Mouse (Mus musculus) layer of hippocampus, adult 9-11 months (tissue): ENCODE data around the gene Zfyve28.

Source experiments
- DNase-seq: peaks from one replicate; pipeline ENCODE4 v3.0.0; 2022

Zfyve28 gene

GRCm38 (mm10) chr5:34246443-34246842, 41.8 kb downstream of the Zfyve28 start:
- DNase-seq = no peak

- DNase-seq = no peak
These were observed 45.2 kb downstream of the Zfyve28 start for GRCm38 (mm10) chr5:34243062-34243461.

- DNase-seq = peak; percentile 86
These were observed 45.9 kb downstream of the Zfyve28 start for GRCm38 (mm10) chr5:34242224-34242963.

- DNase-seq = no peak
These were observed 49.8 kb downstream of the Zfyve28 start for GRCm38 (mm10) chr5:34238444-34238843.

GRCm38 (mm10) chr5:34235898-34236420, 52.3 kb downstream of the Zfyve28 start:
- no peak for DNase-seq

- DNase-seq = no peak
These were observed 53.2 kb downstream of the Zfyve28 start for GRCm38 (mm10) chr5:34235056-34235455.

- no peak for DNase-seq
These were observed 55.1 kb downstream of the Zfyve28 start for GRCm38 (mm10) chr5:34233221-34233515.

- DNase-seq = no peak
These were observed 55.6 kb downstream of the Zfyve28 start for GRCm38 (mm10) chr5:34232481-34233220.

GRCm38 (mm10) chr5:34231901-34232300, 56.3 kb downstream of the Zfyve28 start:
- no peak for DNase-seq

GRCm38 (mm10) chr5:34230599-34231485, 57.4 kb downstream of the Zfyve28 start:
- no peak for DNase-seq

- DNase-seq = no peak
These were observed 58.7 kb downstream of the Zfyve28 start for GRCm38 (mm10) chr5:34229503-34229902.

GRCm38 (mm10) chr5:34225516-34225915, 62.7 kb downstream of the Zfyve28 start:
- no peak for DNase-seq

GRCm38 (mm10) chr5:34224515-34224914, 63.7 kb downstream of the Zfyve28 start:
- no peak for DNase-seq

GRCm38 (mm10) chr5:34220001-34220400, 68.2 kb downstream of the Zfyve28 start:
- DNase-seq = no peak

GRCm38 (mm10) chr5:34218672-34219071, 69.6 kb downstream of the Zfyve28 start:
- no peak for DNase-seq

- no peak for DNase-seq
These were observed 70.5 kb downstream of the Zfyve28 start for GRCm38 (mm10) chr5:34217756-34218155.

- no peak for DNase-seq
These were observed 72.2 kb downstream of the Zfyve28 start for GRCm38 (mm10) chr5:34216025-34216424.

- no peak for DNase-seq
These were observed 74.6 kb downstream of the Zfyve28 start for GRCm38 (mm10) chr5:34213659-34214058.

GRCm38 (mm10) chr5:34210279-34210678, 78.0 kb downstream of the Zfyve28 start:
- DNase-seq = peak; percentile 75

GRCm38 (mm10) chr5:34207503-34207902, 80.7 kb downstream of the Zfyve28 start:
- DNase-seq = no peak

- DNase-seq = no peak
These were observed 82.5 kb downstream of the Zfyve28 start for GRCm38 (mm10) chr5:34205788-34206187.

GRCm38 (mm10) chr5:34204911-34205310, 83.3 kb downstream of the Zfyve28 start:
- DNase-seq = no peak

- no peak for DNase-seq
These were observed 86.2 kb downstream of the Zfyve28 start for GRCm38 (mm10) chr5:34202006-34202405.
